Mouse (Mus musculus) erythroblast, embryonic 14.5 days (primary cell): Measurements from ENCODE around the gene C87499.

Source experiments
- GATA1 ChIP-seq: IDR thresholded peaks from 2 replicates; pipeline ENCODE4 v1.6.1; 2012; ENCODE audit warnings: low read length, inconsistent platforms, mixed read lengths
- TAL1 ChIP-seq: IDR thresholded peaks from 3 replicates; pipeline ENCODE4 v1.6.1; 2012; ENCODE audit warnings: low read length, inconsistent platforms, mixed read lengths

DNA sequence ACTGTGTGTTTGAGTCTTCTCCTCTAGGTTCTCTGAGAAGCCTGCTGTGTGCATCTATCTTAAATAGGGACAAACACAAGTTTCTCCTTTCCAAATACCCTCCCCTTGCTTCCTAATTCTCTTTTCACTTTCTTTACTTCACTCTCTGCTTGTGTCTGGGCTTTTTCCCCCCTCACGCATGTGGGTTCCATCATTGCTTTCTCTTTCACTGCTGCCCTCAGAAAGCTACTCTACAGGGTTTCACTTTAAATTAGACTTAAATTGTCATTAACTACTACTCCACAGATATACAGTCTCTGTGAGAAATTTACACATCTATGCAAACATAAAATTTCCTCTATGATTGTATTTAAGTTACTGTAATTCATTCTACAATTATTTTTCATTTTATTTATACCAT is 49.6 kb upstream of the C87499 start, which contains the start of gene Ifna2:
- TF ChIP-seq GATA1 = no peak
- TF ChIP-seq TAL1 = no peak
